ENCODE assay signal across 19 mouse cellular contexts in the genomic region with DNA sequence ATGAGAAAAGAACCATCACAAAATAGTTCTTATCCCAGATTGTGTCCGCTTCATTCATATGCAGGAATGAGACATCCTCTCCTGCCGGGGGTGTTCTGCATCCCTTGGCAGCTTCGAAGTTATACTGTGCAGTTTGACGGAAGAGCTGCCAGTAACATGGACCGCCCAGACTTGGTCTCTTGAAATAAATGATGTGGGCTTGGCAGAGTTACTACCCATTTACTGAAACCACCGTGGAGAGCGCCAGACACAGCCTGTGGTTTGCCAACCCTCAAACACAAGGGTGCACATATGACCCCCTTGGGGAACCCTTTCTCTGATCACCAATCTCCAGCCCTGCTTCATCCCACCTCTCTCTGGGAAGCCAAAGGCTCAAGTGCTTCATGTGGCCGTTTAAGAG.
DNase-seq lines count a peak whose midpoint lies in the region; ATAC-seq and TF ChIP-seq lines count a peak whose summit lies in the region.
"Had no signal": no experiment of that assay in that cellular context is flagged by ENCODE, and none has a peak within 500 bp of the region (broad histone marks: within the 10 kb centered on the region; RNA-seq: fewer than 3 reads in every experiment).

No protein-coding gene starts in this region.

- H3K4me1 ChIP-seq in lung, embryonic 14.5 days (ENCODE audit: insufficient read depth) = no peaks in the 10 kb centered on the region
- peaks cover 9% of the 10 kb centered on the region for H3K4me1 ChIP-seq in limb, embryonic 15.5 days

- H3K4me2 ChIP-seq in lung, embryonic 14.5 days = no peak overlapping the region
- H3K4me2 ChIP-seq in limb, embryonic 15.5 days = no peak overlapping the region
- H3K4me2 ChIP-seq: heart, embryonic 11.5 days; limb, embryonic 13.5 days had no signal

- intact Hi-C loops in heart, postnatal 36 days (cut with DNase I) = no loop called here

- H3K27me3 ChIP-seq in lung, embryonic 14.5 days (ENCODE audit: insufficient read depth, low read length) = no peaks in the 10 kb centered on the region
- no peaks in the 10 kb centered on the region for H3K27me3 ChIP-seq in limb, embryonic 15.5 days
- H3K27me3 ChIP-seq: limb, embryonic 13.5 days had no signal

- no peak overlapping the region for H3K4me3 ChIP-seq in lung, embryonic 14.5 days (ENCODE audit: low read depth, low read length)
- no peak overlapping the region for H3K4me3 ChIP-seq in limb, embryonic 15.5 days
- H3K4me3 ChIP-seq: limb, embryonic 13.5 days had no signal

- no peak overlapping the region for H3K9ac ChIP-seq in lung, embryonic 14.5 days
- H3K9ac ChIP-seq in limb, embryonic 15.5 days = no peak overlapping the region
- H3K9ac ChIP-seq: limb, embryonic 13.5 days had no signal

- H3K27ac ChIP-seq in lung, embryonic 14.5 days (ENCODE audit: low read depth) = no peak overlapping the region
- H3K27ac ChIP-seq in limb, embryonic 15.5 days = 0 out of 2 replicates have a peak overlapping the region, but pooled peaks have one; percentile 43

- 64% methylated on average over 8 of the region's 8 CpGs for WGBS in lung, embryonic 14.5 days
- WGBS in limb, embryonic 15.5 days = 59% methylated on average over 8 of the region's 8 CpGs

- ATAC-seq in lung, embryonic 14.5 days (ENCODE audit: insufficient read depth) = no peak
- no peak for ATAC-seq in limb, embryonic 15.5 days (ENCODE audit: insufficient number of reproducible peaks, low FRiP score, low TSS enrichment, low read depth)
- ATAC-seq: CD4-positive, CD25-positive, alpha-beta regulatory T cell, adult 4 months had no signal

- TF ChIP-seq CTCF in lung, embryonic 14.5 days (IDR thresholded peaks at IDR 0.05; ENCODE audit: low read depth) = no peak

- no peaks in the 10 kb centered on the region for H3K9me3 ChIP-seq in lung, embryonic 14.5 days (ENCODE audit: low read depth, low read length)
- no peaks in the 10 kb centered on the region for H3K9me3 ChIP-seq in limb, embryonic 15.5 days
- H3K9me3 ChIP-seq: G1E had no signal

- H3K36me3 ChIP-seq in lung, embryonic 14.5 days (ENCODE audit: insufficient read depth) = no peaks in the 10 kb centered on the region
- H3K36me3 ChIP-seq in limb, embryonic 15.5 days = peaks cover 12% of the 10 kb centered on the region
- H3K36me3 ChIP-seq: G1E had no signal

- peak; percentile 35 to 51 for DNase-seq in cerebellum, postnatal 10 days
- DNase-seq in cerebellum, adult 8-10 months = no peak
- DNase-seq in heart, adult 11 months = peak; percentile 79
- no peak for DNase-seq in heart, postnatal 36 days
- DNase-seq in lung, embryonic 14.5 days = peak; percentile 37
- DNase-seq in lung, postnatal 25 days (ENCODE audit: low spot score) = no peak
- DNase-seq in spleen, adult 12 weeks (ENCODE audit: low spot score) = no peak
- DNase-seq: cerebellum, adult 2 months; heart, postnatal 14 days; kidney, adult 8-10 months; kidney, postnatal 36 days; lung, postnatal 14 days; right cerebral cortex, postnatal 25 days; thymus, postnatal 25 days had no signal

Comparison
In these comparisons a context has a peak if more than half of its experiments do, and no peak if none do; other contexts are left out.
1. DNase-seq: peak in cerebellum, postnatal 10 days (2 of 2), heart, adult 11 months (single experiment) and lung, embryonic 14.5 days (single experiment); none in cerebellum, adult 8-10 months (single experiment), heart, postnatal 36 days (0 of 2), lung, postnatal 25 days (single experiment) and spleen, adult 12 weeks (single experiment).